Mouse (Mus musculus): ENCODE data around the gene Asb13. TPM values are rescaled to one million over a fixed set of nuclear protein-coding genes. Genes with fewer than 3 reads are reported as not detected.

Gene Asb13
- 7.5 and 10.7 TPM in 2 replicates for polyA plus RNA-seq (2012; ENCODE audit: low replicate concordance)

DNA sequence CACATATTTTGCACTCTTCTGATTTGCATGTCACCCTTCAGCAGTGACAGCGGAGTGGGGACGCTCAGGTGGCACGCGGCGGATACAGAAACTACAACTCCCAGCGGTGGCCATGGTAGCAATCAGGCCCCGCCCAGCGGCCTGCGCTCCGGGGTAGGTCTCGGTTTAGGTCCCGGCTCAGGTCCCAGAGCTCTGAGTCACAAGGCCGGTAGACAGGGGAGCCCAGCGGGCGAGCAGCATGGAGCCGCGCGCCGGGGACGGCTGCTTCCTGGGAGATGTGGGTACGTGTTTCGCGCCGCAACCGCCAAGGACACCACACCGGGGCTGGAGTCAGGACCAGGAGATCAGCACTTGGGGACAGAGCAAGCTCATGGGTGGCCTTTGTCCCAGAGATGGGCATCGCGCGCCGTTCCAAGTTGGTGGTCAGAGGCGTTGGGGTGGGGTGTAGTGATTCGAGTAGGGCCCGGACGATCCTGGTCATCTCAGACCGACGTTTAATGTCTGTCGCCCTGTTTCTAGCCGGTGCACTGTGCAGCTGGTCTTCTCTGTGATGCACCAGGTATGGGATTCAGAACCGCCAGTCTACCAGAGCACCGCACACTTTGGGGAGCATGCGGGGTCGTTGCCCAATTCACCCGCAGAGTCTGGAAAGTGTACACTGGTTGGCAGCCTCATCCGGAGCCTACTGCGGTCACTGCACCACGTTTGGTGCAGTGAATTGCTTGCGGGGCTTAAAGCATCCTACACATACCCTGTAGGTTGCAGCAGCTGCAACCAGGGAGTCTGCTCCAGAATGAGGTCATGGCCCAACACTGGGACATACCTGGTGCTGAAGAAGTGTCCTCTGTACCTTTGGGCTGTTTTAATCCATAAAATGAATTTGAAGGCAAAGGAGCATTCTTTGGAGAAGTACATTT, at the start of gene Asb13:
Asb13 (plus strand) TSS at position 138 of the 917 bp plus-strand sequence.

DNA sequence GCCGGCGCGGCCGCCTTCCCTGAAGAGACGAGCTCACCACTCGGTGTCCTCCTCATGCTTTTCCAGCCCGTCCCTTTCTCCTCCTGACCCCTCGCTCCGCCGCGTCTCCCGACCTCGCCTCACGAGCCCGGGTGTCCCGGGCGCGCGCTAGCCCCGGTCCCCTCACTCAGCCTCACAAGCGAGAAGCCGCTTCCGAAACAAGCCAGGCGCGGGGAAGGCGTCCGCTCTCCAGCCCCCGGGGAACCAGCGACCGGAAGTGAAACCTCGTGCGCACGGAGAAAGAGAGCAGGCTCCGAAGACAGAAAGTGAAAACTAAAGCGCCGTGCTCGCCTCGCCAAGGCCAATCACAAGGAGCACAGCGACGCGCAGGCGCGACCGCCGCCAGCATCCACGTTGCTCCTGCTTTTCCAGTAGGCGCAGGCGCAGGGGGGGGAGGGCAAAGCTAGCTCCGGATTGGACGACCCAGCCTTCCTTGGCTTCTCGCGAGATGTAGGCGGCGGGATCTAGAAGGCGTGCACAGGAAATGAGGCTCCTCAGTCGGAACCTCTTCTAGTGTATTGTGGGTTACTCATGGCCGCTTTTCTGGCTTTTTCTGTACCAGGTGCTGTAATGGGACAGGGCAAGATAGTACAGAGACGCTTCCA, 22.9 kb upstream of the Asb13 start, which contains the start of gene Fam208b:
Fam208b (minus strand) TSS at position 314 of the 644 bp plus-strand sequence.

Other genes with a start within 250 kb of the Asb13 start
- 402 and 471 TPM in 2 replicates for gene Gdi2, start 96.0 kb upstream of the Asb13 start, polyA plus RNA-seq (2012; ENCODE audit: low replicate concordance)
- gene Fam208b, start 22.9 kb upstream of the Asb13 start, polyA plus RNA-seq (2012; ENCODE audit: low replicate concordance), result 5.6 and 11.9 TPM in 2 replicates
- gene Calml3, start 170.3 kb downstream of the Asb13 start, polyA plus RNA-seq (2012; ENCODE audit: low replicate concordance), result not detected in 2 replicates
- not detected in 2 replicates for gene Calm4, start 203.7 kb downstream of the Asb13 start, polyA plus RNA-seq (2012; ENCODE audit: low replicate concordance)
- not detected in 2 replicates for gene Calm5, start 220.1 kb downstream of the Asb13 start, polyA plus RNA-seq (2012; ENCODE audit: low replicate concordance)

Measured in hematopoietic multipotent progenitor cell, adult 10-12 weeks (in vitro differentiated cells).